Mouse (Mus musculus) spleen, adult 2 months (tissue): ENCODE data around the gene Nat8f1. TPM values are rescaled to one million over a fixed set of nuclear protein-coding genes. Genes with fewer than 3 reads are reported as not detected.
"Not testable (repeated sequence)": the region's sequence is repeated elsewhere in the genome, so short reads cannot be mapped to it uniquely, and the experiment has no call there.

Experiments
- DNase-seq, 2 experiments: peaks; one replicate each; pipeline versions ENCODE4 v3.0.0 to v3.0.0-alpha.2; 2012 to 2021; ENCODE audit warnings: low spot score in 2 of 2, low read depth in 1 of 2
- H3K27ac ChIP-seq: fragments of 200-500 bp; 2 replicates; pipeline ENCODE4 v1.5.1; 2012; ENCODE audit warnings: low read length, inconsistent platforms; ENCODE audit not compliant: insufficient read depth
- H3K27me3 ChIP-seq: fragments of 200-500 bp; 2 replicates; pipeline ENCODE4 v1.6.1; 2012; ENCODE audit warnings: mild to moderate bottlenecking, moderate library complexity, low read length, inconsistent platforms; ENCODE audit not compliant: control insufficient read depth, insufficient read depth
- H3K36me3 ChIP-seq: fragments of 200-500 bp; 2 replicates; pipeline ENCODE4 v1.6.1; 2012; ENCODE audit warnings: mild to moderate bottlenecking, low read length, inconsistent platforms; ENCODE audit not compliant: control insufficient read depth, insufficient read depth
- H3K4me1 ChIP-seq: fragments of 200-500 bp; 2 replicates; pipeline ENCODE4 v1.6.1; 2011; ENCODE audit warnings: inconsistent platforms; ENCODE audit not compliant: control insufficient read depth, insufficient read depth, insufficient read length
- H3K4me3 ChIP-seq: fragments of 200-500 bp; 2 replicates; pipeline ENCODE4 v1.5.1; 2011; ENCODE audit warnings: mild to moderate bottlenecking, inconsistent platforms; ENCODE audit not compliant: insufficient read depth, insufficient read length; ENCODE audit errors: extremely low read depth
- CTCF ChIP-seq: fragments of 200-500 bp; IDR thresholded peaks from 2 replicates; pipeline ENCODE4 v1.5.1; 2011; ENCODE audit warnings: mild to moderate bottlenecking, inconsistent platforms; ENCODE audit not compliant: insufficient read depth, insufficient read length, insufficient replicate concordance; ENCODE audit errors: extremely low read depth
- POLR2A ChIP-seq: fragments of 200-500 bp; IDR thresholded peaks from 2 replicates; pipeline ENCODE4 v1.6.1; 2011; ENCODE audit warnings: low read depth, low read length, inconsistent platforms
- WGBS: fragments of 180-500 bp; shearing (Covaris S2); methylation state at CpG from one replicate; pipeline ENCODE4 v1.1.7; 2018; 5-methylcytosine and 5-hydroxymethylcytosine counted together
- polyA plus RNA-seq: library from polyadenylated mRNA; depleted of rRNA; stranded (reverse); fragments of >200 nt; gene quantifications from 2 replicates; pipeline ENCODE4 v1.2.3, GENCODE M21; 2012

The Nat8f1 gene
- polyA plus RNA-seq, 1 experiment, result 8.6 TPM

GRCm38 (mm10) chr6:85919401-85919800, 3.9 kb upstream of the Nat8f1 start:
- no peak overlapping the region for H3K4me3 ChIP-seq
- no peak for DNase-seq
- H3K27ac ChIP-seq, result no peak overlapping the region
- no peaks in the 10 kb centered on the region for H3K27me3 ChIP-seq
- H3K4me1 ChIP-seq, result 0 out of 2 replicates have a peak, but pooled peaks cover 4% of the 10 kb centered on the region
- TF ChIP-seq CTCF (no peak), POLR2A (no peak)
- H3K36me3 ChIP-seq, result no peaks in the 10 kb centered on the region; the same call in none of the 2 replicates
- 97% methylated on average over 4 of the region's 4 CpGs for WGBS

- H3K4me1 ChIP-seq, H3K36me3 ChIP-seq, DNase-seq, H3K4me3 ChIP-seq, H3K27me3 ChIP-seq, H3K27ac ChIP-seq: not testable (repeated sequence)
- 94% methylated on average over 3 of the region's 3 CpGs for WGBS
Observed at GRCm38 (mm10) chr6:85918341-85918740, 2.9 kb upstream of the Nat8f1 start.

GRCm38 (mm10) chr6:85916596-85916995, 1.1 kb upstream of the Nat8f1 start:
- H3K27ac ChIP-seq, result peak overlapping the region; percentile 64; the same call in 1 of the 2 replicates
- DNase-seq, result no peak
- no peak for TF ChIP-seq POLR2A
- TF ChIP-seq CTCF, result no peak
- H3K4me3 ChIP-seq, result peak overlapping the region; percentile 90; the same call in 1 of the 2 replicates
- 88% methylated on average over 6 of the region's 6 CpGs for WGBS
- no peaks in the 10 kb centered on the region for H3K36me3 ChIP-seq
- no peaks in the 10 kb centered on the region for H3K27me3 ChIP-seq
- 0 out of 2 replicates have a peak, but pooled peaks cover 4% of the 10 kb centered on the region for H3K4me1 ChIP-seq

GRCm38 (mm10) chr6:85915141-85915538, 347 bp downstream of the Nat8f1 start:
- DNase-seq, result no peak
- no peaks in the 10 kb centered on the region for H3K27me3 ChIP-seq
- TF ChIP-seq CTCF, result no peak

GRCm38 (mm10) chr6:85911587-85911986, 3.9 kb downstream of the Nat8f1 start, which contains the start of gene Tprkb:
Tprkb (plus strand) TSS chr6:85911865.
- Histone ChIP-seq H3K27me3 (no peaks in the 10 kb centered on the region), H3K4me1 (0 out of 2 replicates have a peak, but pooled peaks cover 4% of the 10 kb centered on the region), H3K4me3 (no peak within 1 kb of the TSS), H3K36me3 (0 out of 2 replicates have a peak, but pooled peaks cover 1% of the 10 kb centered on the region), H3K27ac (no peak within 1 kb of the TSS)
- WGBS, result 70% methylated on average over 3 of the region's 3 CpGs
- no peak for TF ChIP-seq CTCF
- TF ChIP-seq POLR2A, result no peak
- no peak for DNase-seq

More at GRCm38 (mm10) chr6:85915141-85915538, 347 bp downstream of the Nat8f1 start:
- 2% methylated on average over 11 of the region's 11 CpGs for WGBS
- Histone ChIP-seq H3K36me3 (no peaks in the 10 kb centered on the region), H3K4me3 (peak overlapping the region; percentile 90), H3K4me1 (0 out of 2 replicates have a peak, but pooled peaks cover 4% of the 10 kb centered on the region), H3K27ac (peak overlapping the region; percentile 93)

GRCm38 (mm10) chr6:85909704-85910103, 5.8 kb downstream of the Nat8f1 start:
- 0 out of 2 replicates have a peak, but pooled peaks cover 1% of the 10 kb centered on the region for H3K36me3 ChIP-seq
- no peak overlapping the region for H3K4me3 ChIP-seq
- TF ChIP-seq POLR2A (no peak), CTCF (no peak)
- H3K4me1 ChIP-seq, result no peaks in the 10 kb centered on the region
- no peak overlapping the region for H3K27ac ChIP-seq
- 92% methylated on average over 1 of the region's 1 CpGs for WGBS
- H3K27me3 ChIP-seq, result no peaks in the 10 kb centered on the region
- no peak for DNase-seq

- Histone ChIP-seq H3K36me3 (0 out of 2 replicates have a peak, but pooled peaks cover 1% of the 10 kb centered on the region), H3K4me3 (no peak overlapping the region), H3K27ac (no peak overlapping the region), H3K27me3 (no peaks in the 10 kb centered on the region), H3K4me1 (no peaks in the 10 kb centered on the region)
- no peak for DNase-seq
- whole genome bisulfite sequencing, result 72% methylated on average over 3 of the region's 3 CpGs
- TF ChIP-seq CTCF (no peak), POLR2A (no peak)
Observed at GRCm38 (mm10) chr6:85908341-85908740, 7.1 kb downstream of the Nat8f1 start.

- DNase-seq, H3K36me3 ChIP-seq, H3K27me3 ChIP-seq, H3K4me1 ChIP-seq, H3K27ac ChIP-seq, H3K4me3 ChIP-seq: not testable (repeated sequence)
- 91% methylated on average over 2 of the region's 2 CpGs for WGBS
Observed at GRCm38 (mm10) chr6:85906911-85907351, 8.6 kb downstream of the Nat8f1 start.
